Mouse (Mus musculus) megakaryocyte, embryonic 14.5 days (primary cell): ENCODE data around the gene BC048403.

Experiments
- FLI1 ChIP-seq: IDR thresholded peaks from 2 replicates; pipeline ENCODE4 v1.6.1; 2012; ENCODE audit warnings: low read length, inconsistent platforms, mixed read lengths
- GATA1 ChIP-seq: IDR thresholded peaks from 3 replicates; pipeline ENCODE4 v1.6.1; 2012; ENCODE audit warnings: mixed read lengths, low read length, inconsistent platforms, borderline replicate concordance

DNA sequence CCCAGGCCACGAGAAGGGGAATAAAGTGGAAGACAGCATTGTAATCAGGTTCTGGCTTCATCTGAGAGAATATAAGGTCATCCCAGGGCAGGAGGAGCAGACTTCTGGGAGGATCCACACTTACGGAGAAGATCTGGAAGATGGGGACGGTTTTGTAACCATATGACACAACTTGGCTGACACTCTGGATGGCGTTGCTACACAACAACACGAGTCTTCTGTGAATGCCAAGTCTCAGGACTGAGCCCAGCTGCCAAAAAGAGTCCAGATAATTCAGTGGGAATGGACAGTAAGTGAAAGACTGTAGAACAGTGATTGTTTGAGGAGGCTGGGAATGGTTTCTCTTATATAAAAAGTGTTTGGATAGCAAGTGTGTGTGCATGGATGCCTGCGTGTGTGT is 36.1 kb upstream of the BC048403 start:
- no peak for TF ChIP-seq FLI1
- TF ChIP-seq GATA1: no peak
